13 mouse cellular contexts compared by ENCODE assay signal in the genomic region with DNA sequence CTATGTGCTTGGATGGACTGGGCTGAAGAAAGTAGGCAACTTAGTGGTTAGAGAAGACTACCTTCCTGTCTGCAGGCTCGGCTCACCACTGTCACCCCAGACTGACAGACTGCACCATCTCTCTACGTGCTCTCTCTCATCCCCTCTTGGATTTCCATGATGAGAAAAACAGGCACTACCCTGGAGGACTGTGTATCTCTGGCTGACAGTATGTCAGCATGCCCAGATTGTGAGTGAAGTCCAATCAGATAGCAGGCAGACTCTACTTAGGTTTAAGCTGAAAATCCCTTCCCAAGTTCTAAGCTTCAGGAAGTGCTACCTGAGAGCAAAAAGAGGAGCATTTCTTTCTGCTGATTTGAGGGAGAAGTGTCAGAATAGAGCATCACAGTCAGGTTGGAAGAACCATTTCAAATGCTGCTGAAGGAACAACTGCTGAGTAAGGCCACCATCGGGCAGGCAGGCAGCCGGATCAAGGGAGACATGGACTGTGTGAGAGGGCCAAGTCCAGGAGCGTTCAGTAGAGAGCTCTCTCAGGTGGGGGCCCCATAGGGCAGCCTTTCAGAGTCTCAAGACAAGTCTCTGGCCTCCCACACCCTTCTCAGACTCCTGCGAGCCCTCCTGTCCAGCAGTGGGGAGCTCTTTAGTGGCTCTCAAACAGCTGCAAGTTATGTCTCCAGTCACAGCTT. TPM values are rescaled to one million over a fixed set of nuclear protein-coding genes. Genes with fewer than 3 reads are reported as not detected.
DNase-seq lines count a peak whose midpoint lies in the region; ATAC-seq and TF ChIP-seq lines count a peak whose summit lies in the region.
"Had no signal": no experiment of that assay in that cellular context is flagged by ENCODE, and none has a peak within 500 bp of the region (broad histone marks: within the 10 kb centered on the region; RNA-seq: fewer than 3 reads in every experiment).

No protein-coding gene starts in this region.

- H3K4me3 ChIP-seq in gastrocnemius, adult 2 months, result no peak overlapping the region
- no peak overlapping the region for H3K4me3 ChIP-seq in kidney, embryonic 14.5 days (ENCODE audit: low read length)
- H3K4me3 ChIP-seq in intestine, embryonic 15.5 days (replicated peaks), result no peak overlapping the region
- no peak overlapping the region for H3K4me3 ChIP-seq in midbrain, postnatal 0 days (ENCODE audit: low read depth, low read length)
- H3K4me3 ChIP-seq: myocyte had no signal

- no peak overlapping the region for H3K9ac ChIP-seq in kidney, embryonic 14.5 days (ENCODE audit: low read depth, low read length)
- H3K9ac ChIP-seq in intestine, embryonic 15.5 days, result peak overlapping the region; percentile 0; the same call in 1 of the 2 replicates
- no peak overlapping the region; the same call in 1 of the 2 replicates for H3K9ac ChIP-seq in midbrain, postnatal 0 days (replicated peaks; ENCODE audit: low read length, poor library complexity, severe bottlenecking)
- H3K9ac ChIP-seq: lung, embryonic 14.5 days had no signal

- peaks cover 3% of the 10 kb centered on the region; the same call in 1 of the 2 replicates for H3K36me3 ChIP-seq in kidney, embryonic 14.5 days (ENCODE audit: control insufficient read depth, insufficient read depth, low read length)
- no peaks in the 10 kb centered on the region; the same call in 1 of the 2 replicates for H3K36me3 ChIP-seq in intestine, embryonic 15.5 days
- H3K36me3 ChIP-seq in midbrain, postnatal 0 days (ENCODE audit: insufficient read depth, low read length), result peaks cover 3% of the 10 kb centered on the region; the same call in 1 of the 2 replicates

- peak; percentile 57 for DNase-seq in gastrocnemius, adult 2 months
- no peak for DNase-seq in gastrocnemius, postnatal 10 days
- DNase-seq in kidney, adult 9 months, result peak; percentile 40
- DNase-seq in midbrain, postnatal 0 days (ENCODE audit: low spot score), result no peak
- no peak for DNase-seq in spleen, adult 18-20 months
- DNase-seq: cerebellum, postnatal 14 days; lung, embryonic 14.5 days; thymus, postnatal 36 days had no signal

- intact Hi-C loops in gastrocnemius, adult 2 months (cut with DNase I), result no loop called here

- 79% methylated on average over 6 of the region's 6 CpGs for WGBS in kidney, embryonic 14.5 days
- WGBS in intestine, embryonic 15.5 days, result 65% methylated on average over 6 of the region's 6 CpGs
- WGBS in midbrain, postnatal 0 days, result 69% methylated on average over 6 of the region's 6 CpGs

- no peak for TF ChIP-seq CTCF in gastrocnemius, adult 2 months (IDR thresholded peaks at IDR 0.05)
- TF ChIP-seq CTCF in midbrain, postnatal 0 days (IDR thresholded peaks at IDR 0.05), result no peak

- H3K4me2 ChIP-seq in kidney, embryonic 14.5 days (replicated peaks; ENCODE audit: low read depth, low read length), result no peak overlapping the region
- no peak overlapping the region for H3K4me2 ChIP-seq in intestine, embryonic 15.5 days (replicated peaks)
- H3K4me2 ChIP-seq in midbrain, postnatal 0 days (ENCODE audit: low read depth, low read length, poor library complexity, severe bottlenecking), result no peak overlapping the region
- H3K4me2 ChIP-seq: liver, embryonic 11.5 days; lung, embryonic 14.5 days had no signal

- H3K27me3 ChIP-seq in kidney, embryonic 14.5 days (ENCODE audit: control insufficient read depth, insufficient read depth, low read length), result no peaks in the 10 kb centered on the region
- H3K27me3 ChIP-seq in intestine, embryonic 15.5 days (replicated peaks), result no peaks in the 10 kb centered on the region
- no peaks in the 10 kb centered on the region for H3K27me3 ChIP-seq in midbrain, postnatal 0 days (ENCODE audit: insufficient read depth, low read length)
- H3K27me3 ChIP-seq: Patski had no signal

- ATAC-seq in kidney, embryonic 14.5 days (ENCODE audit: low FRiP score, low TSS enrichment), result no peak
- ATAC-seq in intestine, embryonic 15.5 days, result 0 out of 2 replicates have a peak, but pooled peaks have one; percentile 57
- no peak for ATAC-seq in midbrain, postnatal 0 days (ENCODE audit: low FRiP score)
- ATAC-seq: Patski had no signal

- peaks cover 15% of the 10 kb centered on the region for H3K4me1 ChIP-seq in kidney, embryonic 14.5 days (ENCODE audit: control insufficient read depth, insufficient read depth, low read length)
- H3K4me1 ChIP-seq in intestine, embryonic 15.5 days (replicated peaks), result peaks cover 28% of the 10 kb centered on the region
- peaks cover 7% of the 10 kb centered on the region; the same call in 1 of the 2 replicates for H3K4me1 ChIP-seq in midbrain, postnatal 0 days (ENCODE audit: insufficient read depth, low read length)

- H3K9me3 ChIP-seq in kidney, embryonic 14.5 days (ENCODE audit: control insufficient read depth, low read length), result no peaks in the 10 kb centered on the region
- H3K9me3 ChIP-seq in intestine, embryonic 15.5 days, result no peaks in the 10 kb centered on the region
- no peaks in the 10 kb centered on the region for H3K9me3 ChIP-seq in midbrain, postnatal 0 days (ENCODE audit: low read length)

- H3K27ac ChIP-seq in gastrocnemius, adult 2 months, result no peak overlapping the region
- H3K27ac ChIP-seq in kidney, embryonic 14.5 days (ENCODE audit: low read depth, low read length), result no peak overlapping the region
- H3K27ac ChIP-seq in intestine, embryonic 15.5 days, result peak overlapping the region; percentile 33; the same call in 1 of the 2 replicates
- H3K27ac ChIP-seq in midbrain, postnatal 0 days (ENCODE audit: low read depth, low read length), result peak overlapping the region; percentile 60

RNA-seq across cellular contexts. Expression of a gene that starts 54.2 kb away (rescaled TPM):
- 10 to 100 TPM; 27.5 to 43.4 TPM for total RNA-seq in gastrocnemius, adult 2 months (2021)
- 10 to 100 TPM; 24.2 to 29.1 TPM for total RNA-seq in gastrocnemius, postnatal 10 days (2021)
- polyA plus RNA-seq in kidney, embryonic 14.5 days (2014; fragmentation: Nextera tagmentation; extraction: Ambion mirVana), result 58.8 and 60.1 TPM in 2 replicates
- polyA plus RNA-seq in intestine, embryonic 15.5 days (2015; fragmentation: Nextera tagmentation; extraction: Ambion mirVana), result 89.5 and 108 TPM in 2 replicates
- 77.1 and 96.5 TPM in 2 replicates for total RNA-seq in midbrain, postnatal 0 days (2014; rRNA removed)
- 34.5 and 38.1 TPM in 2 replicates for polyA plus RNA-seq in midbrain, postnatal 0 days (2015; fragmentation: Nextera tagmentation; extraction: Ambion mirVana)

Comparison
In these comparisons a context has a peak if more than half of its experiments do, and no peak if none do; other contexts are left out.
1. DNase-seq: peak in gastrocnemius, adult 2 months (single experiment) and kidney, adult 9 months (single experiment); none in gastrocnemius, postnatal 10 days (single experiment), midbrain, postnatal 0 days (single experiment) and spleen, adult 18-20 months (0 of 2).
2. H3K27ac ChIP-seq: peak in intestine, embryonic 15.5 days (single experiment) and midbrain, postnatal 0 days (single experiment); none in gastrocnemius, adult 2 months (single experiment) and kidney, embryonic 14.5 days (single experiment).